Mouse (Mus musculus) embryonic facial prominence, embryonic 10.5 days (tissue): ENCODE results near the gene Scg5. TPM values are rescaled to one million over a fixed set of nuclear protein-coding genes. Genes with fewer than 3 reads are reported as not detected.
A peak's percentile ranks its signal among the peaks of the same experiment; 100 is the strongest.

Experiments
- DNase-seq: peaks from one replicate; pipeline ENCODE4 v3.0.0-alpha.2; 2017; ENCODE audit warnings: low spot score
- H3K27ac ChIP-seq: fragments of 300-500 bp; sonication (generic); replicated peaks from 2 replicates; pipeline ENCODE4 v1.5.1; 2016; ENCODE audit warnings: mild to moderate bottlenecking
- H3K27me3 ChIP-seq: fragments of 300-500 bp; sonication (generic); replicated peaks from 2 replicates; pipeline ENCODE4 v1.6.1; 2016; ENCODE audit warnings: low read depth, mild to moderate bottlenecking; ENCODE audit not compliant: poor library complexity, severe bottlenecking
- H3K36me3 ChIP-seq: fragments of 300-500 bp; sonication (generic); replicated peaks from 2 replicates; pipeline ENCODE4 v1.6.1; 2016; ENCODE audit warnings: mild to moderate bottlenecking, moderate library complexity
- H3K4me1 ChIP-seq: fragments of 300-500 bp; sonication (generic); 2 replicates; pipeline ENCODE4 v1.6.1; 2016
- H3K4me3 ChIP-seq: fragments of 300-500 bp; sonication (generic); 2 replicates; pipeline ENCODE4 v1.5.1; 2016; ENCODE audit warnings: mild to moderate bottlenecking, moderate library complexity
- H3K9me3 ChIP-seq: fragments of 300-500 bp; sonication (generic); 2 replicates; pipeline ENCODE4 v1.6.1; 2016; ENCODE audit warnings: mild to moderate bottlenecking
- WGBS: fragments of 180-500 bp; shearing (Covaris S2); methylation state at CpG from one replicate; pipeline ENCODE4 v1.1.7; 2016; 5-methylcytosine and 5-hydroxymethylcytosine counted together
- polyA plus RNA-seq: library from polyadenylated mRNA; unstranded; fragments of >200 nt; fragmentation: Nextera tagmentation; extraction: Ambion mirVana; gene quantifications from 2 replicates; pipeline ENCODE4 v1.2.1, GENCODE M21; 2016

Scg5 gene
- polyA plus RNA-seq, 1 experiment from 2014 or later: 8.6 TPM

GRCm38 (mm10) chr2:113765885-113766284 lies 63.0 kb downstream of the Scg5 start:
- no peak for DNase-seq
- Histone ChIP-seq H3K9me3 (no peaks in the 10 kb centered on the region), H3K4me3 (no peak overlapping the region), H3K27me3 (peaks cover 9% of the 10 kb centered on the region), H3K27ac (no peak overlapping the region), H3K36me3 (no peaks in the 10 kb centered on the region), H3K4me1 (no peaks in the 10 kb centered on the region)
- WGBS: 63% methylated on average over 1 of the region's 1 CpGs

- H3K9me3 ChIP-seq: no peaks in the 10 kb centered on the region
- no peak overlapping the region for H3K4me3 ChIP-seq
- WGBS: 78% methylated on average over 5 of the region's 5 CpGs
- H3K27ac ChIP-seq: no peak overlapping the region
- no peaks in the 10 kb centered on the region for H3K36me3 ChIP-seq
- H3K27me3 ChIP-seq: peaks cover 18% of the 10 kb centered on the region
- no peak for DNase-seq
- H3K4me1 ChIP-seq: no peaks in the 10 kb centered on the region
Observed at GRCm38 (mm10) chr2:113764968-113765367, 64.0 kb downstream of the Scg5 start.

- peak within 1 kb of the TSS; percentile 72 for H3K27ac ChIP-seq
- no peaks in the 10 kb centered on the region for H3K9me3 ChIP-seq
- DNase-seq: peak; percentile 67
- WGBS: under 1% methylated on average over 64 of the region's 64 CpGs
- peak within 1 kb of the TSS; percentile 68 for H3K4me3 ChIP-seq
- H3K4me1 ChIP-seq: peaks cover 32% of the 10 kb centered on the region
- peaks cover 82% of the 10 kb centered on the region for H3K27me3 ChIP-seq
- no peaks in the 10 kb centered on the region for H3K36me3 ChIP-seq
Observed at GRCm38 (mm10) chr2:113758311-113759161, 70.4 kb downstream of the Scg5 start, which contains the start of gene Grem1. Gene Grem1 (minus strand): TSS chr2:113758646.

GRCm38 (mm10) chr2:113757525-113758310 lies 71.2 kb downstream of the Scg5 start:
- H3K27ac ChIP-seq: peak overlapping the region; percentile 72
- WGBS: under 1% methylated on average over 47 of the region's 47 CpGs
- peak; percentile 68 for DNase-seq

GRCm38 (mm10) chr2:113756924-113757524 lies 71.9 kb downstream of the Scg5 start:
- Histone ChIP-seq H3K4me1 (peaks cover 32% of the 10 kb centered on the region), H3K4me3 (peak overlapping the region; percentile 68), H3K27ac (peak overlapping the region; percentile 72; the same call in 1 of the 2 replicates), H3K36me3 (no peaks in the 10 kb centered on the region), H3K27me3 (peaks cover 83% of the 10 kb centered on the region), H3K9me3 (no peaks in the 10 kb centered on the region)
- DNase-seq: peak; percentile 31
- WGBS: 1% methylated on average over 12 of the region's 12 CpGs

More at GRCm38 (mm10) chr2:113757525-113758310, 71.2 kb downstream of the Scg5 start:
- peaks cover 83% of the 10 kb centered on the region for H3K27me3 ChIP-seq
- H3K4me3 ChIP-seq: peak overlapping the region; percentile 68
- no peaks in the 10 kb centered on the region for H3K36me3 ChIP-seq
- H3K4me1 ChIP-seq: peaks cover 32% of the 10 kb centered on the region
- no peaks in the 10 kb centered on the region for H3K9me3 ChIP-seq

- H3K9me3 ChIP-seq: no peaks in the 10 kb centered on the region
- no peaks in the 10 kb centered on the region; the same call in 1 of the 2 replicates for H3K36me3 ChIP-seq
- H3K4me3 ChIP-seq: no peak overlapping the region
- 81% methylated on average over 12 of the region's 12 CpGs for WGBS
- no peak overlapping the region for H3K27ac ChIP-seq
- no peaks in the 10 kb centered on the region for H3K4me1 ChIP-seq
- DNase-seq: no peak
- H3K27me3 ChIP-seq: peaks cover 12% of the 10 kb centered on the region
Observed at GRCm38 (mm10) chr2:113749721-113750120, 79.2 kb downstream of the Scg5 start.

- Histone ChIP-seq H3K36me3 (no peaks in the 10 kb centered on the region; the same call in 1 of the 2 replicates), H3K4me1 (no peaks in the 10 kb centered on the region), H3K27ac (no peak overlapping the region), H3K4me3 (no peak overlapping the region), H3K27me3 (peaks cover 8% of the 10 kb centered on the region), H3K9me3 (no peaks in the 10 kb centered on the region)
- no peak for DNase-seq
- WGBS: 91% methylated on average over 9 of the region's 9 CpGs
Observed at GRCm38 (mm10) chr2:113749309-113749708, 79.6 kb downstream of the Scg5 start.

GRCm38 (mm10) chr2:113728581-113728980 lies 100.3 kb downstream of the Scg5 start:
- WGBS: 90% methylated on average over 3 of the region's 3 CpGs
- no peak for DNase-seq
- no peaks in the 10 kb centered on the region for H3K36me3 ChIP-seq
- no peaks in the 10 kb centered on the region for H3K27me3 ChIP-seq
- H3K4me1 ChIP-seq: no peaks in the 10 kb centered on the region
- H3K27ac ChIP-seq: no peak overlapping the region
- no peak overlapping the region for H3K4me3 ChIP-seq
- no peaks in the 10 kb centered on the region for H3K9me3 ChIP-seq

Other genes with a start within 250 kb of the Scg5 start
- gene Grem1, start 70.5 kb downstream of the Scg5 start, polyA plus RNA-seq: 0.64 and 0.75 TPM in 2 replicates
- gene Arhgap11a, start 19.5 kb upstream of the Scg5 start, polyA plus RNA-seq: 37.2 and 38.3 TPM in 2 replicates
- 0.08 and 0.15 TPM in 2 replicates for gene Gjd2, start 184.5 kb upstream of the Scg5 start, polyA plus RNA-seq
- 9.6 and 20.1 TPM in 2 replicates for gene Actc1, start 224.4 kb upstream of the Scg5 start, polyA plus RNA-seq